Mouse (Mus musculus) retina, adult 2 months (tissue): ENCODE measurements around the gene Ccdc153.

Experiments used
- DNase-seq: peaks from one replicate; pipeline ENCODE4 v3.0.0-alpha.2; 2012; ENCODE audit warnings: low read depth, low spot score

The Ccdc153 gene

GRCm38 (mm10) chr9:44240399-44240798 lies at the start of gene Ccdc153:
Gene Ccdc153, plus strand, starts transcription at chr9:44240676.
- no peak for DNase-seq

GRCm38 (mm10) chr9:44191166-44191565 lies 49.3 kb upstream of the Ccdc153 start:
- no peak for DNase-seq

- no peak for DNase-seq
Measured at GRCm38 (mm10) chr9:44192312-44192711, 48.2 kb upstream of the Ccdc153 start.

- DNase-seq = no peak
Measured at GRCm38 (mm10) chr9:44192794-44193193, 47.7 kb upstream of the Ccdc153 start.

GRCm38 (mm10) chr9:44194000-44194399 lies 46.5 kb upstream of the Ccdc153 start:
- no peak for DNase-seq

- DNase-seq = no peak
Measured at GRCm38 (mm10) chr9:44196354-44196753, 44.1 kb upstream of the Ccdc153 start.

GRCm38 (mm10) chr9:44199166-44199565 lies 41.3 kb upstream of the Ccdc153 start:
- DNase-seq = no peak

- DNase-seq = no peak
Measured at GRCm38 (mm10) chr9:44199580-44199979, 40.9 kb upstream of the Ccdc153 start.

- no peak for DNase-seq
Measured at GRCm38 (mm10) chr9:44200458-44200857, 40.0 kb upstream of the Ccdc153 start.

GRCm38 (mm10) chr9:44207840-44208239 lies 32.6 kb upstream of the Ccdc153 start:
- DNase-seq = no peak

GRCm38 (mm10) chr9:44209416-44209815 lies 31.1 kb upstream of the Ccdc153 start:
- no peak for DNase-seq

GRCm38 (mm10) chr9:44212406-44212805 lies 28.1 kb upstream of the Ccdc153 start:
- DNase-seq = no peak

- no peak for DNase-seq
Measured at GRCm38 (mm10) chr9:44213538-44213937, 26.9 kb upstream of the Ccdc153 start.

- no peak for DNase-seq
Measured at GRCm38 (mm10) chr9:44225993-44226392, 14.5 kb upstream of the Ccdc153 start.

GRCm38 (mm10) chr9:44231609-44232008 lies 8.9 kb upstream of the Ccdc153 start:
- no peak for DNase-seq

- DNase-seq = no peak
Measured at GRCm38 (mm10) chr9:44233021-44233801, 7.3 kb upstream of the Ccdc153 start.

GRCm38 (mm10) chr9:44233802-44234478 lies 6.5 kb upstream of the Ccdc153 start, which contains the start of gene Cbl:
Gene Cbl, minus strand, starts transcription at chr9:44234049.
- peak; percentile 94 for DNase-seq

GRCm38 (mm10) chr9:44234479-44235427 lies 5.7 kb upstream of the Ccdc153 start:
- DNase-seq = no peak

- no peak for DNase-seq
Measured at GRCm38 (mm10) chr9:44236601-44237000, 3.9 kb upstream of the Ccdc153 start.

- DNase-seq = no peak
Measured at GRCm38 (mm10) chr9:44237128-44237527, 3.3 kb upstream of the Ccdc153 start.

- DNase-seq = no peak
Measured at GRCm38 (mm10) chr9:44238501-44239190, 1.8 kb upstream of the Ccdc153 start.
